Mouse (Mus musculus) kidney, embryonic 16.5 days (tissue): ENCODE measurements around the gene Olfr654. TPM values are rescaled to one million over a fixed set of nuclear protein-coding genes. Genes with fewer than 3 reads are reported as not detected.

Experiments
- ATAC-seq: fragments of 200-750 bp; cut with Nextera tagmentation; 2 replicates; pipeline ENCODE4 v1.8.0; 2017; ENCODE audit warnings: moderate TSS enrichment; ENCODE audit not compliant: low FRiP score, low TSS enrichment
- H3K27ac ChIP-seq: fragments of 300-500 bp; sonication (generic); 2 replicates; pipeline ENCODE4 v1.5.1; 2014; ENCODE audit warnings: low read length
- H3K27me3 ChIP-seq: fragments of 300-500 bp; sonication (generic); 2 replicates; pipeline ENCODE4 v1.6.1; 2014; ENCODE audit warnings: low read length, control low read depth, mixed read lengths; ENCODE audit not compliant: insufficient read depth
- H3K36me3 ChIP-seq: fragments of 300-500 bp; sonication (generic); 2 replicates; pipeline ENCODE4 v1.6.1; 2014; ENCODE audit warnings: low read length, control low read depth, mixed read lengths; ENCODE audit not compliant: insufficient read depth
- H3K4me1 ChIP-seq: fragments of 300-500 bp; sonication (generic); 2 replicates; pipeline ENCODE4 v1.6.1; 2014; ENCODE audit warnings: low read length, control low read depth, mixed read lengths; ENCODE audit not compliant: insufficient read depth
- H3K4me2 ChIP-seq: fragments of 300-500 bp; sonication (generic); replicated peaks from 2 replicates; pipeline ENCODE4 v1.6.1; 2014; ENCODE audit warnings: low read depth, low read length
- H3K4me3 ChIP-seq: fragments of 300-500 bp; sonication (generic); 2 replicates; pipeline ENCODE4 v1.5.1; 2014; ENCODE audit warnings: mild to moderate bottlenecking, low read length
- H3K9ac ChIP-seq: fragments of 300-500 bp; sonication (generic); replicated peaks from 2 replicates; pipeline ENCODE4 v1.6.1; 2014; ENCODE audit warnings: low read length
- H3K9me3 ChIP-seq: fragments of 300-500 bp; sonication (generic); 2 replicates; pipeline ENCODE4 v1.6.1; 2016; ENCODE audit warnings: low read length, control low read depth
- WGBS: fragments of 180-500 bp; shearing (Covaris S2); extraction: QIAGEN DNeasy Blood & Tissue Kit; methylation state at CpG from one replicate; pipeline ENCODE4 v1.1.7; 2014; 5-methylcytosine and 5-hydroxymethylcytosine counted together
- polyA plus RNA-seq: library from polyadenylated mRNA; unstranded; fragments of >200 nt; fragmentation: Nextera tagmentation; extraction: Ambion mirVana; gene quantifications from 2 replicates; pipeline ENCODE4 v1.2.1, GENCODE M21; 2015

The Olfr654 gene
- polyA plus RNA-seq = not detected in 2 replicates

DNA sequence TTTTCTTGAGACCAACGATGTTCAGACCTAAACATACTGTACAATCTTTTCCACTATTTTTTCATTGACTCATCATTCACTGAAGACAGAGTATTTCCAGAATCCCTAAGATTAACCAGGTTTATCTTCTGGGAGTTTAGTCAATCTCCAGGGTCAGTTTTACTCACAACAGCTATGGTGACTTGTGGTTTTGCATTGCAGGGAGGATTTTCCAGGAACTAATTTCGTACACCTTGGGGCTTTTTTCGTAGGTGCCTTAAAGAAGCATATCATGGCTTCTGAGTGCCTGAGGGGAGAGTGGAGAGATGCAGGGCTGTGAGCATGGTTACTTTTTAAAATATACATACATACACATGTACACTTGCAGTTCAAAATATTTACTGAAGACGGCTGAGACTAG lies at the start of gene Olfr654:
TSS of gene Olfr654 (plus strand) at position 301 of the 400 bp plus-strand sequence.
- Histone ChIP-seq H3K27me3 (no peaks in the 10 kb centered on the region), H3K4me2 (no peak within 1 kb of the TSS), H3K4me3 (no peak within 1 kb of the TSS), H3K36me3 (no peaks in the 10 kb centered on the region), H3K9ac (no peak within 1 kb of the TSS), H3K9me3 (no peaks in the 10 kb centered on the region), H3K27ac (no peak within 1 kb of the TSS), H3K4me1 (no peaks in the 10 kb centered on the region)
- 84% methylated on average over 4 of the region's 4 CpGs for WGBS
- ATAC-seq = no peak

DNA sequence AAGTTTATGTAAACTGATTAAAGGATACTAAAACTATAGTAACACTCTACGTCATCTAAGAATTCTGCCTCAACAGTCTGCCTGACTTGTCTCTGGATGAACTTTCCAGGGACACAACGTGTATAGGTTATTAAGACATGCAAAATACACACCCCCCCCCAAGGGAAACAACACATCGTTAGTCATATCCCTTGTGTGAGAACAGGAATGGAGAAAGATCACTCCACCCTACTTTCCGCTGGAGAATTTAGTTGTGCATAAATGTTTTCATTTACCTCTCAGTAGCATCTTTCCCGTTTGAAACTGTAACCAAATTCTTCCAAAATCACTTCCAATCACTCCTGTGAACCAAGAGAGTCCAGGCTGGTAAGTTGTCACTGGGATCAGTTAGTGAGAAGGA lies 37.0 kb upstream of the Olfr654 start, which contains the start of gene Olfr651:
TSS of gene Olfr651 (plus strand) at position 301 of the 400 bp plus-strand sequence.
- Histone ChIP-seq H3K36me3 (no peaks in the 10 kb centered on the region), H3K27ac (no peak within 1 kb of the TSS), H3K9me3 (no peaks in the 10 kb centered on the region), H3K27me3 (no peaks in the 10 kb centered on the region), H3K4me1 (no peaks in the 10 kb centered on the region), H3K9ac (no peak within 1 kb of the TSS), H3K4me2 (no peak within 1 kb of the TSS), H3K4me3 (no peak within 1 kb of the TSS)
- WGBS = 77% methylated on average over 5 of the region's 5 CpGs
- no peak for ATAC-seq

DNA sequence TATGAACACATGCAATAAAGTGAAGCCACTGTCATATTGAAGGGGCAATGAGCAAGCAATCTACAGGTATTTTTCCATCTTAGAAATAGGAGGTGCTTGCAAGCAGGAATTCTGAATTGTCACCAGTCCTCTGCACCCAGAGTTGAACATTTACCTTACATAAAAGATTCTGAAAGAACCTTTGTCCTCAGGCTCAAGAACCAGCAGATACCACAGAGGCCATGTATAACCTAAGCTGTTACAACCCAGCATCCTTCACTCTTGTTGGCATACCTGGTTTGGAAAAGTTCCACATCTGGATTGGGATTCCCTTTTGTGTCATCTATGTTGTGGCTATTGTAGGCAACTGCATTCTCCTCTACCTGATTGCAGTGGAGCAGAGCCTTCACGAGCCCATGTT lies 34.1 kb upstream of the Olfr654 start:
- no peaks in the 10 kb centered on the region for H3K9me3 ChIP-seq
- ATAC-seq = no peak
- H3K4me3 ChIP-seq = no peak overlapping the region
- H3K4me2 ChIP-seq = no peak overlapping the region
- H3K36me3 ChIP-seq = no peaks in the 10 kb centered on the region
- H3K9ac ChIP-seq = no peak overlapping the region
- 63% methylated on average over 1 of the region's 1 CpGs for WGBS
- no peak overlapping the region for H3K27ac ChIP-seq
- no peaks in the 10 kb centered on the region for H3K27me3 ChIP-seq
- no peaks in the 10 kb centered on the region for H3K4me1 ChIP-seq

DNA sequence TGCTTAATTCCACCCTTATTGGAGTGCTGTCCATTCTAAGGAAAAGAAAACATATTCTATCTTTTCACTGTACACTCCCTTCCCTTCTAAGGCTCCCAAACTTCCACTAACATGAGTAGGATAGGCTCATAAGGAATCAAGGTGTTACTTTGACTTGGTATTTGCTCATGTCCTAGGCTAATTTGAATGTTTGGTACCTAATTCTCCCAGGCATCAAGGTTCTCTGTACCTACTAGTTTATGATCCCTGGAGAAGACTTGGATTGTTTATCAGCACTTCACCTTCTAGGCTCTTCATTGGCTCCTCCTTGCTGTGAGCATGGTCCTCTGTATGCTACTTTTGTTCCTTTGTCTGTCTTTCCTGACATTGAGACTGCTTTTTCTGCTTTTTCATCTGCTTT lies 26.2 kb upstream of the Olfr654 start, which contains the start of gene Olfr652:
TSS of gene Olfr652 (plus strand) at position 301 of the 400 bp plus-strand sequence.
- Histone ChIP-seq H3K4me3 (no peak within 1 kb of the TSS), H3K36me3 (no peaks in the 10 kb centered on the region), H3K9ac (no peak within 1 kb of the TSS), H3K27me3 (no peaks in the 10 kb centered on the region), H3K27ac (no peak within 1 kb of the TSS), H3K4me1 (no peaks in the 10 kb centered on the region), H3K9me3 (no peaks in the 10 kb centered on the region), H3K4me2 (no peak within 1 kb of the TSS)
- ATAC-seq = no peak

DNA sequence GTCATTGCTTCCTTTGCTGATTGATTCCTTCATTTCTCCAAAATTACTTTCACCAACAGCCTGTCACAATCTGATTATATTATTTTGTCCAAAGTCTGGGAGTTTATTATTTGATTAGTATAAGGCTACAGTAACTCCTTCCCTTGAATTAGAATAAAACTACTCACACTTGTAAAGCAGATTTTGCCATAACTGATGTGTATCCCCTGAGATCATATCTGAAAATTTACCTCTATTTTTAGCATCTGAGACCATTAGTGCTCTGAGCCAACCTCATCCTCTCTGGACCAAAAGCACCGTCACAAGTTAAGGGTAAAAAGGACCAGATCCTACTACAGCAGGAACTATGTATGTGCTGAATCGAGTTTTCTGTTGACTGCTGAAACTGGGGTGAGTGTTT lies 9.8 kb upstream of the Olfr654 start, which contains the start of gene Olfr653:
TSS of gene Olfr653 (plus strand) at position 301 of the 400 bp plus-strand sequence.
- Histone ChIP-seq H3K9ac (no peak within 1 kb of the TSS), H3K9me3 (no peaks in the 10 kb centered on the region), H3K4me2 (no peak within 1 kb of the TSS), H3K27me3 (no peaks in the 10 kb centered on the region), H3K4me3 (no peak within 1 kb of the TSS), H3K4me1 (no peaks in the 10 kb centered on the region), H3K27ac (no peak within 1 kb of the TSS), H3K36me3 (no peaks in the 10 kb centered on the region)
- WGBS = 68% methylated on average over 2 of the region's 2 CpGs
- ATAC-seq = no peak

DNA sequence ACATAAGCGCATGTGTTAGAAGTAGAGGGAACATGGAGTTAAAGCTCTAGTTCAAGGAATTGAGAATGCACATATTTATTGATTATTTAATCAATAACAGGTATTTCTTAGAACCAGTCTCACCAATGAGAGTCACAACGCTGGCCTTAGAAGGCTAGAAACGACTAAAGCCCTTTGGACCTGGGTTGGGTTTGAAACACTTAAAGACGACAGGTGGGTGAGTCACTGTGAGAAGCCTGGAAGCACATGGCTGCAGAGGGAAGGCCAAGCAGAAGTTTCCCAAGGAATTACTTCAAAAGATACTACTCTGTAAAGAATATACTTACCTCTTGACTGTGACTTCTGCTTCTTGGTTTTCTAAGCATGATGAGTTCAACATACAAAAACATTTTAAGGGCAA lies 6.0 kb upstream of the Olfr654 start:
- Histone ChIP-seq H3K27me3 (no peaks in the 10 kb centered on the region), H3K36me3 (no peaks in the 10 kb centered on the region), H3K4me1 (no peaks in the 10 kb centered on the region), H3K4me3 (no peak overlapping the region), H3K9ac (no peak overlapping the region), H3K9me3 (no peaks in the 10 kb centered on the region), H3K27ac (no peak overlapping the region), H3K4me2 (no peak overlapping the region)
- no peak for ATAC-seq
- 89% methylated on average over 4 of the region's 4 CpGs for WGBS

DNA sequence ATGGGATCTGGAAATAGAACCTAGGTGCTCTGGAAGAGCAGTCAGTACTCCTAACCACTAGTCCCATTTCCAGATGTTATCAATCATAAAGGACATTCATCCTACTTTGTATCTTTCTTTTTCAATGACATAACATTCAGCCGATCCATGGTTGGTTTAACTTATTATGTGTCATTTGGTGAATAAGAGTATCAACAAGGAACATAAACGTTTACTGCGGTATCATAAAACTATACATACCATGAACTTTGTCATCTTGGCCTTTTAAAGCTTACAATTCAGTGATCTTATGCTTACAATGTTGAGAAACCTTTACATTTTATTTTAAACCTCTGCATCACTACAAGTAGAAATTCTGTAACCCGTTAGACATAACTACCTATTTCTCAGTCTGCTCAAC lies 5.4 kb upstream of the Olfr654 start:
- no peaks in the 10 kb centered on the region for H3K27me3 ChIP-seq
- H3K4me3 ChIP-seq = no peak overlapping the region
- H3K9me3 ChIP-seq = no peaks in the 10 kb centered on the region
- H3K27ac ChIP-seq = no peak overlapping the region
- H3K9ac ChIP-seq = no peak overlapping the region
- H3K4me1 ChIP-seq = no peaks in the 10 kb centered on the region
- no peak overlapping the region for H3K4me2 ChIP-seq
- WGBS = 83% methylated on average over 4 of the region's 4 CpGs
- ATAC-seq = no peak
- H3K36me3 ChIP-seq = no peaks in the 10 kb centered on the region

DNA sequence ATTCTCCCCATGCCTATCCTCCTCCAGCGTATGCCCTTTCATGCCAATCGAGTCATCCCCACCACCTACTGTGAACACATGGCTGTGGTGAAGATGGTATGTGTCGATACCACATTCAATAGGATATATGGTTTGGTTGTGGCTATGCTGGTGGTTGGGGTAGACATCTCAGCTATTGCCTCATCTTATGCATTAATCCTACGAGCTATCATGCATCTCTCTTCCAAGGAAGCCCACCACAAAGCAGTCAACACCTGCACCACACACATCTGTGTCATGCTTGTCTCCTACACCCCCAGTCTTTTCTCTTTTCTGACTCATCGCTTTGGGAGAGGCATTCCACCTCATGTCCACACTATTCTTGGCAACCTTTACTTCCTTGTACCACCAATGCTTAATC lies 1.4 kb downstream of the Olfr654 start:
- H3K27me3 ChIP-seq = no peaks in the 10 kb centered on the region
- 86% methylated on average over 5 of the region's 5 CpGs for WGBS
- no peaks in the 10 kb centered on the region for H3K4me1 ChIP-seq
- no peak overlapping the region for H3K9ac ChIP-seq
- H3K9me3 ChIP-seq = no peaks in the 10 kb centered on the region
- no peak overlapping the region for H3K4me3 ChIP-seq
- no peak overlapping the region for H3K4me2 ChIP-seq
- H3K36me3 ChIP-seq = no peaks in the 10 kb centered on the region
- ATAC-seq = no peak
- no peak overlapping the region for H3K27ac ChIP-seq

DNA sequence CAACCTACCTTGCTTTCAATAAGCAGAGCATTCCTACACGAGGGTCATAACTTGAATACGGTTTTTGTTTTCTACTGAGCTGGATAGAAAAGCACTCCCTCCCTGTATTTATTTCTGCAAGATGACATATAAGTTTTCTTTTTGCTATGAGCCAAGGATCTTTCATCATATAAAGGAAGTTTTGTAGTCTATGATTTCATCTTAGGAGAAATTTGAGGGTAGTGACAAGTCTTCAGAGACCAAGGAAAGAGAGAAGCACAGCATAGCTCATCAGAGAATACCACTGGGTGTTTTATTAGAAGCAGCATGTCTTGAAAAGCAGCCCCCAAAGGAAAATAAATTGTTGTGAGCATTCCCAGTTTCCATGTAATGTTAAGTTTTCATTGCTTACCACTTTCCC lies 14.9 kb downstream of the Olfr654 start, which contains the start of gene Olfr655:
TSS of gene Olfr655 (minus strand) at position 101 of the 400 bp plus-strand sequence.
- Histone ChIP-seq H3K9ac (no peak within 1 kb of the TSS), H3K27me3 (no peaks in the 10 kb centered on the region), H3K27ac (no peak within 1 kb of the TSS), H3K4me3 (no peak within 1 kb of the TSS), H3K4me2 (no peak within 1 kb of the TSS), H3K4me1 (no peaks in the 10 kb centered on the region), H3K36me3 (no peaks in the 10 kb centered on the region), H3K9me3 (peaks cover 2% of the 10 kb centered on the region; the same call in 1 of the 2 replicates)
- 86% methylated on average over 2 of the region's 2 CpGs for whole genome bisulfite sequencing
- ATAC-seq = no peak

DNA sequence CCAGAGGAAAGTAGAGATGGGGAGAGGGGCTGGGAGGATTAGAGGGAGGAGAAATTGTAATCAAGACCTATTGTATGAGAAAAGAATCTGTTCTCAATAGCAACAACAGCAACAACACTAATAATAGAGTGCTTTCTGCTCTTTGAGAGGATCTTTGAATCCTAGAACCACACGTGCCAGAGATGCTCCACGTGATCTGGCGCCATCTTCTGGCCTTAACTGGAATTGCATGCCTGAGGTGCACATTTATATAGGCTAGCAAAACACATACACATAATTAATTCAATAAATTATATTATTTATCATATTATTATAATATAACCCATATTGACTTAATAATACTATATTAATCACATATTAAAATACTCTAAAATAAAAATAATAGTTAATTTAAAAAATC lies 16.3 kb downstream of the Olfr654 start:
- Histone ChIP-seq H3K36me3 (no peaks in the 10 kb centered on the region), H3K4me3 (no peak overlapping the region), H3K9me3 (peaks cover 2% of the 10 kb centered on the region; the same call in 1 of the 2 replicates), H3K27me3 (no peaks in the 10 kb centered on the region), H3K27ac (no peak overlapping the region), H3K4me2 (no peak overlapping the region), H3K9ac (no peak overlapping the region), H3K4me1 (no peaks in the 10 kb centered on the region)
- no peak for ATAC-seq
- whole genome bisulfite sequencing = 5% methylated on average over 3 of the region's 3 CpGs
